Mouse (Mus musculus) lung, postnatal 0 days (tissue): ENCODE data around the gene Ltbp4.

Source experiments
- CTCF ChIP-seq: IDR thresholded peaks from 2 replicates; pipeline ENCODE4 v1.5.1; 2016; ENCODE audit warnings: antibody characterized with exemption, mild to moderate bottlenecking
- EP300 ChIP-seq: IDR thresholded peaks from 2 replicates; pipeline ENCODE4 v1.6.1; 2016; ENCODE audit warnings: antibody characterized with exemption, mild to moderate bottlenecking, control low read depth

DNA sequence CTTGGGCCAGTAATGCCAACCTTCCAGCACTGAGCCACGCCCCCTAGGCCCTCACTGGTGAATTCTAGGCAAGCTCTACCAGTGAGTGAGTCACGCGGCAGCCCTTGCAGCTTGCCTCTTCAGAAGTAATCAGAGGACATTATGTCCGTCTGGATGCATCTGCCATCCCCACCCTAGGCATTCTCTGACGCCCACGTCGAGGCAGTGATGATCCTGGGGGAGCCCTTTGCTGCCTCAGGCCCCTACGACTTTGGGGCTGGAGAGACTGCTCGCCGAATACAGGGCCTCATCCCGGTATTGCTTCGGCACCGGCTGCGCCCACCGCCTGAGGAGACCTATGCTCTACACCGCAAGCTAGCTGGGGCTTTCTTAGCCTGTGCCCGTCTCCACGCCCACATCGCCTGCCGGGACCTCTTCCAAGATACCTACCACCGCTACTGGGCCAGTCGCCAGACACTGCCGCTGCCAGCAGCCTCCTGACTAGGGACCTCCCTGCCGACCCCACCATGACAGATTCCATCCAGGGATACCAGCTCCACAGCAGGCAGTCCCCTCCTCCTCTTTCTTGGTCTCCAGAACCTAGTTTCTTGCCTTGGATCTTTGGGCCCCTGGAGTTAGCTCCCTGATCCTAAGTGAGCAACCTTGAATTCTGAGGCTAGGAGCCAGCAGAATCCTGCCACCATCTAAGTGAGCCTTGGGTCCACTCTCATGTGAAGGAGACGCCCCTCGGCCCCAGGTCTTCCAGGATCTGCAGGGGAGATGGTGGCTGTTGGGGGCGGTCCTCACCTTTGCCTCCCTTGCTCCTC is 80.2 kb downstream of the Ltbp4 start:
- no peak for TF ChIP-seq CTCF
- no peak for TF ChIP-seq EP300
